Mouse (Mus musculus) kidney, adult 8-10 months (tissue): ENCODE data around the gene Camta2.

Source experiments
- DNase-seq, 2 experiments: peaks; one replicate each; pipeline ENCODE4 v3.0.0; 2022

The Camta2 gene

GRCm38 (mm10) chr11:70663101-70663500 lies 24.8 kb downstream of the Camta2 start:
- no peak for DNase-seq

GRCm38 (mm10) chr11:70660571-70660970 lies 27.3 kb downstream of the Camta2 start:
- no peak for DNase-seq

- no peak for DNase-seq
Measured at GRCm38 (mm10) chr11:70658942-70659341, 29.0 kb downstream of the Camta2 start.

- DNase-seq: no peak
Measured at GRCm38 (mm10) chr11:70658521-70658920, 29.4 kb downstream of the Camta2 start.

- DNase-seq: no peak
Measured at GRCm38 (mm10) chr11:70657991-70658390, 29.9 kb downstream of the Camta2 start.

GRCm38 (mm10) chr11:70657573-70657972 lies 30.3 kb downstream of the Camta2 start:
- no peak for DNase-seq

- DNase-seq: no peak
Measured at GRCm38 (mm10) chr11:70656964-70657363, 30.9 kb downstream of the Camta2 start, which contains the start of gene Eno3. Gene Eno3, plus strand, starts transcription at chr11:70657202.

GRCm38 (mm10) chr11:70656456-70656927 lies 31.4 kb downstream of the Camta2 start:
- DNase-seq: peak in 1 of 2 experiments; percentile 55

GRCm38 (mm10) chr11:70655571-70656455 lies 32.1 kb downstream of the Camta2 start:
- DNase-seq: peak in 1 of 2 experiments; percentile 50

- DNase-seq: peak; percentile 72 to 73
Measured at GRCm38 (mm10) chr11:70654923-70655570, 32.9 kb downstream of the Camta2 start.

- DNase-seq: peak; percentile 59 to 62
Measured at GRCm38 (mm10) chr11:70654198-70654922, 33.5 kb downstream of the Camta2 start, which contains the start of gene Pfn1. Gene Pfn1, minus strand, starts transcription at chr11:70654644.

- DNase-seq: peak in 1 of 2 experiments; percentile 58
Measured at GRCm38 (mm10) chr11:70653345-70654197, 34.3 kb downstream of the Camta2 start.

- no peak for DNase-seq
Measured at GRCm38 (mm10) chr11:70652884-70653344, 35.0 kb downstream of the Camta2 start.

- no peak for DNase-seq
Measured at GRCm38 (mm10) chr11:70652029-70652883, 35.6 kb downstream of the Camta2 start.

GRCm38 (mm10) chr11:70651391-70651790 lies 36.5 kb downstream of the Camta2 start:
- no peak for DNase-seq

- DNase-seq: no peak
Measured at GRCm38 (mm10) chr11:70650322-70651175, 37.4 kb downstream of the Camta2 start.

GRCm38 (mm10) chr11:70649185-70649734 lies 38.6 kb downstream of the Camta2 start:
- no peak for DNase-seq

GRCm38 (mm10) chr11:70648512-70648911 lies 39.4 kb downstream of the Camta2 start:
- DNase-seq: no peak

- DNase-seq: peak in 1 of 2 experiments; percentile 41
Measured at GRCm38 (mm10) chr11:70647716-70648420, 40.0 kb downstream of the Camta2 start.
